Mouse (Mus musculus) liver, adult (tissue): ENCODE data around the gene Dnah8.

Experiments
- GATA4 ChIP-seq: IDR thresholded peaks from 2 replicates; pipeline ENCODE4 v1.6.1; 2014; ENCODE audit warnings: mild to moderate bottlenecking, low read length; ENCODE audit not compliant: insufficient replicate concordance

Gene Dnah8

GRCm38 (mm10) chr17:30604296-30604695 is 19.9 kb upstream of the Dnah8 start:
- TF ChIP-seq GATA4: no peak

- no peak for TF ChIP-seq GATA4
These were observed 19.2 kb upstream of the Dnah8 start for GRCm38 (mm10) chr17:30605001-30605400.

GRCm38 (mm10) chr17:30606206-30606605 is 17.9 kb upstream of the Dnah8 start:
- no peak for TF ChIP-seq GATA4

- TF ChIP-seq GATA4: peak; percentile 74
These were observed 17.5 kb upstream of the Dnah8 start for GRCm38 (mm10) chr17:30606634-30607081.

GRCm38 (mm10) chr17:30607330-30607729 is 16.8 kb upstream of the Dnah8 start:
- TF ChIP-seq GATA4: no peak

- TF ChIP-seq GATA4: no peak
These were observed 16.2 kb upstream of the Dnah8 start for GRCm38 (mm10) chr17:30607909-30608495.

GRCm38 (mm10) chr17:30609305-30609979 is 14.7 kb upstream of the Dnah8 start:
- TF ChIP-seq GATA4: no peak

GRCm38 (mm10) chr17:30609980-30610307 is 14.2 kb upstream of the Dnah8 start:
- no peak for TF ChIP-seq GATA4

GRCm38 (mm10) chr17:30610739-30611138 is 13.4 kb upstream of the Dnah8 start:
- TF ChIP-seq GATA4: no peak

- no peak for TF ChIP-seq GATA4
These were observed 12.7 kb upstream of the Dnah8 start for GRCm38 (mm10) chr17:30611221-30612074.

GRCm38 (mm10) chr17:30612075-30612859 is 11.9 kb upstream of the Dnah8 start:
- TF ChIP-seq GATA4: peak; percentile 6; the same call in 1 of the 2 replicates

GRCm38 (mm10) chr17:30613350-30613749 is 10.8 kb upstream of the Dnah8 start:
- no peak for TF ChIP-seq GATA4

- no peak for TF ChIP-seq GATA4
These were observed 8.0 kb upstream of the Dnah8 start for GRCm38 (mm10) chr17:30616203-30616602.

- TF ChIP-seq GATA4: no peak
These were observed 5.8 kb upstream of the Dnah8 start for GRCm38 (mm10) chr17:30618136-30618891.
